In genomic region chr16:30390650-30391340, GRCm38 (mm10) we compare ENCODE assay signal across 11 mouse cellular contexts. TPM values are rescaled to one million over a fixed set of nuclear protein-coding genes. Genes with fewer than 3 reads are reported as not detected.
A peak's percentile ranks its signal among the peaks of the same experiment; 100 is the strongest.
DNase-seq lines count a peak whose midpoint lies in the region; ATAC-seq and TF ChIP-seq lines count a peak whose summit lies in the region.
"Had no signal": no experiment of that assay in that cellular context is flagged by ENCODE, and none has a peak within 500 bp of the region (broad histone marks: within the 10 kb centered on the region; RNA-seq: fewer than 3 reads in every experiment).

No protein-coding gene starts in this region.

- no peak for TF ChIP-seq POLR2A in MEL (IDR thresholded peaks at IDR 0.05; ENCODE audit: control insufficient read depth in 1 of 2, insufficient read depth in 1 of 2, low read depth in 1 of 2, low read length in 2 of 2, poor library complexity in 1 of 2)

- no peak for ATAC-seq in liver, embryonic 15.5 days (ENCODE audit: insufficient read depth)

- intact Hi-C loops in left cerebral cortex, postnatal 4 days (cut with DNase I): no loop called here
- intact Hi-C loops in left cerebral cortex, postnatal 25 days (cut with DNase I): no loop called here

- peaks cover 4 to 39% of the 10 kb centered on the region in 2 experiments; a peak in 3 of 4 replicates for H3K4me1 ChIP-seq in MEL (ENCODE audit: control insufficient read depth in 1 of 2, insufficient read depth in 2 of 2, low read length in 2 of 2)
- H3K4me1 ChIP-seq in liver, embryonic 15.5 days (replicated peaks): peaks cover 45% of the 10 kb centered on the region

- WGBS in liver, embryonic 15.5 days (ENCODE audit: insufficient replicate concordance): 57% methylated on average over 5 of the region's 5 CpGs

- TF ChIP-seq CTCF in MEL (IDR thresholded peaks at IDR 0.05 in 2 of 3, conservative IDR thresholded peaks at IDR 0.05 in 1 of 3; ENCODE audit: control insufficient read depth in 1 of 3, insufficient read depth in 1 of 3, low read depth in 2 of 3, low read length in 3 of 3, poor library complexity in 1 of 3, severe bottlenecking in 1 of 3): no peak

- peak overlapping the region; percentile 7 to 20; a peak in 2 of 4 replicates for H3K4me3 ChIP-seq in MEL (ENCODE audit: control insufficient read depth in 1 of 2, insufficient read depth in 1 of 2, low read depth in 2 of 2, low read length in 2 of 2)
- no peak overlapping the region for H3K4me3 ChIP-seq in liver, embryonic 15.5 days (replicated peaks)
- H3K4me3 ChIP-seq: embryonic facial prominence, embryonic 13.5 days; heart, adult 2 months had no signal

- H3K9me3 ChIP-seq in MEL (replicated peaks; ENCODE audit: insufficient read depth, low read length): no peaks in the 10 kb centered on the region
- no peaks in the 10 kb centered on the region for H3K9me3 ChIP-seq in liver, embryonic 15.5 days (replicated peaks)
- H3K9me3 ChIP-seq: embryonic facial prominence, embryonic 13.5 days had no signal

- H3K27ac ChIP-seq in MEL (ENCODE audit: control insufficient read depth, low read depth, low read length): peak overlapping the region; percentile 98
- H3K27ac ChIP-seq in liver, embryonic 15.5 days (replicated peaks): peak overlapping the region; percentile 85; the same call in 1 of the 2 replicates
- H3K27ac ChIP-seq: embryonic facial prominence, embryonic 13.5 days; heart, adult 2 months had no signal

- H3K36me3 ChIP-seq in MEL (ENCODE audit: control insufficient read depth in 1 of 2, insufficient read depth in 2 of 2, low read length in 2 of 2): peaks cover 7 to 24% of the 10 kb centered on the region in 2 experiments
- no peaks in the 10 kb centered on the region for H3K36me3 ChIP-seq in liver, embryonic 15.5 days (replicated peaks)

- DNase-seq in kidney, postnatal 14 days: peak; percentile 19
- no peak for DNase-seq in kidney, adult 18-20 months
- DNase-seq in MEL (ENCODE audit: low read depth, low spot score): peak; percentile 88
- peak; percentile 37 to 40 for DNase-seq in adrenal gland, postnatal 36 days
- DNase-seq in left cerebral cortex, postnatal 4 days: no peak
- DNase-seq in left cerebral cortex, postnatal 25 days (ENCODE audit: low spot score in 2 of 2): no peak
- DNase-seq in thymus, postnatal 25 days: no peak
- DNase-seq: right cerebral cortex, postnatal 25 days had no signal

- H3K4me2 ChIP-seq in liver, embryonic 15.5 days: peak overlapping the region; percentile 97; the same call in 1 of the 2 replicates
- H3K4me2 ChIP-seq: embryonic facial prominence, embryonic 13.5 days had no signal

- H3K9ac ChIP-seq in MEL (ENCODE audit: control insufficient read depth, low read depth, low read length, poor library complexity, severe bottlenecking): peak overlapping the region; percentile 98
- no peak overlapping the region for H3K9ac ChIP-seq in liver, embryonic 15.5 days
- H3K9ac ChIP-seq: embryonic facial prominence, embryonic 13.5 days had no signal

- peak; percentile 47 to 72 for TF ChIP-seq EP300 in MEL (IDR thresholded peaks at IDR 0.05; ENCODE audit: low read depth in 1 of 2, low read length in 2 of 2)

- TF ChIP-seq RAD21 in MEL (IDR thresholded peaks at IDR 0.05; ENCODE audit: low read depth, low read length): no peak

- H3K27me3 ChIP-seq in MEL (ENCODE audit: control insufficient read depth in 1 of 2, insufficient read depth in 2 of 2, low read length in 2 of 2): no peaks in the 10 kb centered on the region
- no peaks in the 10 kb centered on the region for H3K27me3 ChIP-seq in liver, embryonic 15.5 days

- peaks cover 29% of the 10 kb centered on the region for H3K79me2 ChIP-seq in MEL (ENCODE audit: control insufficient read depth, insufficient read depth, low read length, poor library complexity)

TF ChIP-seq in MEL, 35 proteins besides CTCF, POLR2A, EP300 and RAD21:
- TF ChIP-seq USF2 (IDR thresholded peaks at IDR 0.05; ENCODE audit: borderline replicate concordance in 1 of 2, insufficient read depth in 1 of 2, low read depth in 1 of 2, low read length in 2 of 2) (no peak), ETS1 (IDR thresholded peaks at IDR 0.05; ENCODE audit: low read depth, low read length) (peak; percentile 88), KAT2A (conservative IDR thresholded peaks at IDR 0.05; ENCODE audit: low read depth, low read length) (no peak), ZNF384 (IDR thresholded peaks at IDR 0.05; ENCODE audit: low read depth, low read length) (peak; percentile 88), GATA1 (IDR thresholded peaks at IDR 0.05; ENCODE audit: low read depth, low read length) (peak; percentile 47; the same call in 1 of the 2 replicates), BHLHE40 (IDR thresholded peaks at IDR 0.05; ENCODE audit: borderline replicate concordance, low read depth, low read length) (no peak), RCOR1 (IDR thresholded peaks at IDR 0.05; ENCODE audit: low read depth, low read length) (peak; percentile 18; the same call in 1 of the 2 replicates), MEF2A (IDR thresholded peaks at IDR 0.05; ENCODE audit: extremely low read depth, insufficient replicate concordance, low read depth, low read length, poor library complexity, severe bottlenecking) (no peak), JUND (IDR thresholded peaks at IDR 0.05; ENCODE audit: low read depth, low read length) (peak; percentile 97), ELF1 (IDR thresholded peaks at IDR 0.05; ENCODE audit: low read depth, low read length) (no peak)
TF ChIP-seq in MEL: peak in this region for 5.

RNA-seq across cellular contexts. Expression of gene Atp13a3, which starts 15.0 kb away (rescaled TPM):
- total RNA-seq in MEL (2012; rRNA removed): 120 and 145 TPM in 2 replicates
- 100 to 1,000 TPM in 1 of 2 experiments, 10 to 100 TPM in 1; 93.3 to 117 TPM for polyA plus RNA-seq in MEL (2012; ENCODE audit: insufficient read depth in 1 of 2, insufficient read length in 2 of 2, low read depth in 1 of 2, low replicate concordance in 2 of 2, missing spikeins in 1 of 2)
- total RNA-seq in adrenal gland, postnatal 36 days (2021): 10 to 100 TPM; 89.6 to 92.1 TPM
- polyA plus RNA-seq in liver, embryonic 15.5 days (2015; fragmentation: Nextera tagmentation; extraction: Ambion mirVana): 6.2 and 6.5 TPM in 2 replicates
- 10 to 100 TPM; 75.4 to 83.1 TPM for total RNA-seq in left cerebral cortex, postnatal 4 days (2021)
- total RNA-seq in left cerebral cortex, postnatal 25 days (2021): 10 to 100 TPM; 57.4 to 70.1 TPM

Comparison
In these comparisons a context has a peak if more than half of its experiments do, and no peak if none do; other contexts are left out.
1. DNase-seq: peak in kidney, postnatal 14 days (single experiment), MEL (single experiment) and adrenal gland, postnatal 36 days (2 of 2); none in kidney, adult 18-20 months (single experiment), left cerebral cortex, postnatal 4 days (single experiment), left cerebral cortex, postnatal 25 days (0 of 2) and thymus, postnatal 25 days (single experiment).